Mouse (Mus musculus) CH12.LX (cell line): ENCODE measurements at regions not wholly inside any gene's neighbourhood (a gene's known extent, or its start where the extent isn't known, plus 50 kb on each side); places are given as distances from the start of the nearest gene placed in this dataset.

ENCODE experiments used
- CHD2 ChIP-seq: IDR thresholded peaks from 2 replicates; pipeline ENCODE4 v1.6.1; 2011; ENCODE audit warnings: low read length, improper control_type of control experiment
- CTCF ChIP-seq, 2 experiments: IDR thresholded peaks in 1 of 2; conservative IDR thresholded peaks in 1 of 2; 2 replicates each; pipeline ENCODE4 v1.5.1; 2011 to 2012; ENCODE audit warnings: low read depth in 2 of 2, low read length in 2 of 2, improper control_type of control experiment in 1 of 2, inconsistent platforms in 1 of 2, mild to moderate bottlenecking in 1 of 2, moderate library complexity in 1 of 2
- TCF12 ChIP-seq: IDR thresholded peaks from 2 replicates; pipeline ENCODE4 v1.6.1; 2014; ENCODE audit warnings: low read depth, mild to moderate bottlenecking, inconsistent platforms, low read length, improper control_type of control experiment

DNA sequence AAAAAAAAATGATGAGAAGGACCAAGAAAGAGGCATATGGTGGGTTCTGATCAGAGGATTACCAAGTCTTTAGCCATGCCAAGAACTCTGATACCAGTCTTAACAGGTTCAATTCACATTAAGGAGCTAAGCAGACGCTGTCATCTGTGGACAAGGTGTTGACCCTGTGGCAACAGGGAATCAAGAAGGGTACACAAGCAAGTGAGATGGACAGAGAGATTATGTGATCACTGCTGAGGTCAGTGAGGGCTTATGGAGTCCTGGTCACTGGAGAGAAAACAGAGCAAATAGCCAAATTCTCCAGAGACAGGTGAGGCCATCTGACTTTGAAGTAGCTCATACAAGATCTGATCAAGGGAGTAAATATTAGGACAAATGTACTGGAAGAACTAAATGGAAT, 289.1 kb upstream of the B3galt2 start:
- TF ChIP-seq TCF12 (no peak), CTCF (conservative IDR thresholded peaks at IDR 0.05 in 1 of 2, IDR thresholded peaks at IDR 0.05 in 1 of 2; ENCODE audit: low read depth in 2 of 2, low read length in 2 of 2) (no peak), CHD2 (no peak)
